Mouse (Mus musculus): ENCODE measurements at regions not wholly inside any gene's neighbourhood (a gene's known extent, or its start where the extent isn't known, plus 50 kb on each side); places are given as distances from the start of the nearest gene placed in this dataset.

GRCm38 (mm10) chr1:18531702-18532101, 266.8 kb upstream of the Defb41 start:
- TF ChIP-seq POLR2A (IDR thresholded peaks at IDR 0.05; ENCODE audit: extremely low read depth, insufficient read depth, low read length) = no peak
- TF ChIP-seq CTCF (IDR thresholded peaks at IDR 0.05; ENCODE audit: low read depth, low read length) = no peak
- DNase-seq (ENCODE audit: extremely low read depth, low read depth, low spot score) = no peak
- Histone ChIP-seq H3K9ac (ENCODE audit: low read depth, low read length) (no peak overlapping the region), H3K4me1 (ENCODE audit: control insufficient read depth, insufficient read depth, low read length) (no peaks in the 10 kb centered on the region), H3K27ac (replicated peaks; ENCODE audit: insufficient read depth, low read depth, low read length) (no peak overlapping the region), H3K4me3 (ENCODE audit: insufficient read depth, low read depth, low read length) (no peak overlapping the region), H3K36me3 (ENCODE audit: control insufficient read depth, insufficient read depth, low read length) (no peaks in the 10 kb centered on the region), H3K79me2 (ENCODE audit: control insufficient read depth, insufficient read depth, low read length) (no peaks in the 10 kb centered on the region), H3K27me3 (ENCODE audit: control insufficient read depth, insufficient read depth, low read length) (no peaks in the 10 kb centered on the region)
- WGBS = 96% methylated on average over 1 of the region's 1 CpGs

GRCm38 (mm10) chr1:18524485-18524884, 259.5 kb upstream of the Defb41 start:
- no peak for DNase-seq (ENCODE audit: extremely low read depth, low read depth, low spot score)
- TF ChIP-seq CTCF (IDR thresholded peaks at IDR 0.05; ENCODE audit: low read depth, low read length) = no peak
- no peak for TF ChIP-seq POLR2A (IDR thresholded peaks at IDR 0.05; ENCODE audit: extremely low read depth, insufficient read depth, low read length)
- H3K27me3 ChIP-seq (ENCODE audit: control insufficient read depth, insufficient read depth, low read length) = no peaks in the 10 kb centered on the region
- 58% methylated on average over 2 of the region's 2 CpGs for WGBS
- H3K4me3 ChIP-seq (ENCODE audit: insufficient read depth, low read depth, low read length) = no peak overlapping the region
- H3K79me2 ChIP-seq (ENCODE audit: control insufficient read depth, insufficient read depth, low read length) = no peaks in the 10 kb centered on the region
- no peaks in the 10 kb centered on the region for H3K36me3 ChIP-seq (ENCODE audit: control insufficient read depth, insufficient read depth, low read length)
- no peaks in the 10 kb centered on the region for H3K4me1 ChIP-seq (ENCODE audit: control insufficient read depth, insufficient read depth, low read length)
- H3K27ac ChIP-seq (replicated peaks; ENCODE audit: insufficient read depth, low read depth, low read length) = no peak overlapping the region
- H3K9ac ChIP-seq (ENCODE audit: low read depth, low read length) = no peak overlapping the region

- H3K27me3 ChIP-seq (ENCODE audit: control insufficient read depth, insufficient read depth, low read length) = no peaks in the 10 kb centered on the region
- 56% methylated on average over 2 of the region's 2 CpGs for WGBS
- H3K79me2 ChIP-seq (ENCODE audit: control insufficient read depth, insufficient read depth, low read length) = no peaks in the 10 kb centered on the region
- H3K9ac ChIP-seq (ENCODE audit: low read depth, low read length) = no peak overlapping the region
- no peak for DNase-seq (ENCODE audit: extremely low read depth, low read depth, low spot score)
- no peaks in the 10 kb centered on the region for H3K36me3 ChIP-seq (ENCODE audit: control insufficient read depth, insufficient read depth, low read length)
- no peaks in the 10 kb centered on the region for H3K4me1 ChIP-seq (ENCODE audit: control insufficient read depth, insufficient read depth, low read length)
- no peak overlapping the region for H3K4me3 ChIP-seq (ENCODE audit: insufficient read depth, low read depth, low read length)
- H3K27ac ChIP-seq (replicated peaks; ENCODE audit: insufficient read depth, low read depth, low read length) = no peak overlapping the region
- no peak for TF ChIP-seq POLR2A (IDR thresholded peaks at IDR 0.05; ENCODE audit: extremely low read depth, insufficient read depth, low read length)
- no peak for TF ChIP-seq CTCF (IDR thresholded peaks at IDR 0.05; ENCODE audit: low read depth, low read length)
Measured at GRCm38 (mm10) chr1:18522902-18523301, 258.0 kb upstream of the Defb41 start.

GRCm38 (mm10) chr1:18512764-18513163, 247.8 kb upstream of the Defb41 start:
- TF ChIP-seq POLR2A (IDR thresholded peaks at IDR 0.05; ENCODE audit: extremely low read depth, insufficient read depth, low read length) (no peak), CTCF (IDR thresholded peaks at IDR 0.05; ENCODE audit: low read depth, low read length) (no peak)

GRCm38 (mm10) chr1:18498556-18498955, 233.6 kb upstream of the Defb41 start:
- TF ChIP-seq CTCF (IDR thresholded peaks at IDR 0.05; ENCODE audit: low read depth, low read length) = no peak
- TF ChIP-seq POLR2A (IDR thresholded peaks at IDR 0.05; ENCODE audit: extremely low read depth, insufficient read depth, low read length) = no peak
- Histone ChIP-seq H3K27me3 (ENCODE audit: control insufficient read depth, insufficient read depth, low read length) (no peaks in the 10 kb centered on the region), H3K36me3 (ENCODE audit: control insufficient read depth, insufficient read depth, low read length) (no peaks in the 10 kb centered on the region), H3K9ac (ENCODE audit: low read depth, low read length) (no peak overlapping the region), H3K79me2 (ENCODE audit: control insufficient read depth, insufficient read depth, low read length) (no peaks in the 10 kb centered on the region), H3K27ac (replicated peaks; ENCODE audit: insufficient read depth, low read depth, low read length) (no peak overlapping the region), H3K4me3 (ENCODE audit: insufficient read depth, low read depth, low read length) (no peak overlapping the region), H3K4me1 (ENCODE audit: control insufficient read depth, insufficient read depth, low read length) (no peaks in the 10 kb centered on the region)
- WGBS = 72% methylated on average over 3 of the region's 3 CpGs
- no peak for DNase-seq (ENCODE audit: extremely low read depth, low read depth, low spot score)

More at GRCm38 (mm10) chr1:18512764-18513163, 247.8 kb upstream of the Defb41 start:
- H3K27ac ChIP-seq (replicated peaks; ENCODE audit: insufficient read depth, low read depth, low read length) = no peak overlapping the region
- H3K79me2 ChIP-seq (ENCODE audit: control insufficient read depth, insufficient read depth, low read length) = no peaks in the 10 kb centered on the region
- no peak for DNase-seq (ENCODE audit: extremely low read depth, low read depth, low spot score)
- H3K27me3 ChIP-seq (ENCODE audit: control insufficient read depth, insufficient read depth, low read length) = no peaks in the 10 kb centered on the region
- H3K9ac ChIP-seq (ENCODE audit: low read depth, low read length) = no peak overlapping the region
- H3K4me1 ChIP-seq (ENCODE audit: control insufficient read depth, insufficient read depth, low read length) = no peaks in the 10 kb centered on the region
- no peak overlapping the region for H3K4me3 ChIP-seq (ENCODE audit: insufficient read depth, low read depth, low read length)
- 74% methylated on average over 3 of the region's 3 CpGs for whole genome bisulfite sequencing
- H3K36me3 ChIP-seq (ENCODE audit: control insufficient read depth, insufficient read depth, low read length) = no peaks in the 10 kb centered on the region

GRCm38 (mm10) chr1:18468496-18468895, 203.6 kb upstream of the Defb41 start:
- Histone ChIP-seq H3K27me3 (ENCODE audit: control insufficient read depth, insufficient read depth, low read length) (no peaks in the 10 kb centered on the region), H3K27ac (replicated peaks; ENCODE audit: insufficient read depth, low read depth, low read length) (no peak overlapping the region), H3K4me1 (ENCODE audit: control insufficient read depth, insufficient read depth, low read length) (no peaks in the 10 kb centered on the region), H3K79me2 (ENCODE audit: control insufficient read depth, insufficient read depth, low read length) (no peaks in the 10 kb centered on the region), H3K4me3 (ENCODE audit: insufficient read depth, low read depth, low read length) (no peak overlapping the region), H3K36me3 (ENCODE audit: control insufficient read depth, insufficient read depth, low read length) (no peaks in the 10 kb centered on the region), H3K9ac (ENCODE audit: low read depth, low read length) (no peak overlapping the region)
- DNase-seq (ENCODE audit: extremely low read depth, low read depth, low spot score) = no peak
- 79% methylated on average over 2 of the region's 2 CpGs for WGBS
- TF ChIP-seq POLR2A (IDR thresholded peaks at IDR 0.05; ENCODE audit: extremely low read depth, insufficient read depth, low read length) = no peak
- TF ChIP-seq CTCF (IDR thresholded peaks at IDR 0.05; ENCODE audit: low read depth, low read length) = no peak

All from liver, adult 2 months (tissue).